Mouse (Mus musculus) megakaryocyte progenitor cell, adult 5-6 weeks (primary cell): ENCODE data around the gene Rnf43. TPM values are rescaled to one million over a fixed set of nuclear protein-coding genes. Genes with fewer than 3 reads are reported as not detected.
A peak's percentile ranks its signal among the peaks of the same experiment; 100 is the strongest.

ENCODE experiments used
- ATAC-seq: replicated peaks from 2 replicates; pipeline ENCODE4 v1.8.0; 2016; ENCODE audit warnings: mild to moderate bottlenecking, moderate TSS enrichment, inconsistent platforms; ENCODE audit not compliant: poor library complexity
- total RNA-seq, 2 experiments: library from RNA; stranded (forward) in 1 of 2; stranded (reverse) in 1 of 2; fragments of 157-497, 149-512 nt in 1 of 2; fragments of 200-1000 nt in 1 of 2; gene quantifications; 2 replicates each; pipeline versions ENCODE4 v1.2.3 to v1.2.4; 2015 to 2017

Gene Rnf43
- total RNA-seq, 2 experiments from 2014 or later = 3.0 to 5.1 TPM

- peak; percentile 5 for ATAC-seq
Observed at GRCm38 (mm10) chr11:87758161-87758911, 95.8 kb downstream of the Rnf43 start.

- peak; percentile 4 for ATAC-seq
Observed at GRCm38 (mm10) chr11:87758957-87759608, 96.6 kb downstream of the Rnf43 start.

GRCm38 (mm10) chr11:87759609-87760005 is 97.1 kb downstream of the Rnf43 start:
- peak; percentile 21 for ATAC-seq

DNA sequence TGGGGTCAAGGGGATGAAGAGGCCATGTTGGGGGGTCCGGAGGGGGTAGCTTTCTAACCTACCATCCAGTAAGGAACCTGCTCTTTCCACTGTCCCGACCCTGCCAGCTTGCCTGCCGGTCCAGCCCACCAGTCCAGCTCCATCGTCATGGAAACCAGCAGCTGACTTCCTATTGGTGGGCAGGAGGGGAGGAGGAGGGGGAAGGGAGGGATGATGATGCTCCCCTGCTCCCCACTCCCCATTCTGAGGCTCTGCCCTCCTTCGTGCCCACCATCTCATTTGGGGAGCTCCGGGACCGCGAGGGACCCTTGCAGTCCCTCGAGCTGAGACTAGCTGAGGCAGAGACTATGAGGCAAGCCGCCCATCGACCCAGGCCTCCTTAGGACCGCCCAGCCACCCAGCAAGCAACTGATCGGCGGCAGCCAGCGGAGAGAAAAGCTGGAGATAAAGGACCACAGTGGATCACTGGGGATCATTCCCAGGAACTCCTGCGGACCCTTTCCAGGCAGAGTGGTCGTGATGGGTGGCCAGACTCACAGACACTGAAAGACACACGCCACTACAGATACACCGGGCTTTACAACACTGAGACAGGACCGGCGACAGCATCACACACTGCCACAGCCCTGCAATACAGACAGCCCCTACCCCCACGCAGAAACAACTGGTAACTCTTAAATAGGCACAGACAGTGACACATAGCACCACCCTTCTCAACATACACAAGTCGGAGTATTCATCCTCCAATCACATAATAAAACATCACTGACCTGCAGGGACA is 98.0 kb downstream of the Rnf43 start, which contains the start of gene Tspoap1:
TSS of gene Tspoap1 (plus strand) at position 241 of the 781 bp plus-strand sequence.
- ATAC-seq = no peak

GRCm38 (mm10) chr11:87761181-87761721 is 98.7 kb downstream of the Rnf43 start:
- ATAC-seq = no peak

DNA sequence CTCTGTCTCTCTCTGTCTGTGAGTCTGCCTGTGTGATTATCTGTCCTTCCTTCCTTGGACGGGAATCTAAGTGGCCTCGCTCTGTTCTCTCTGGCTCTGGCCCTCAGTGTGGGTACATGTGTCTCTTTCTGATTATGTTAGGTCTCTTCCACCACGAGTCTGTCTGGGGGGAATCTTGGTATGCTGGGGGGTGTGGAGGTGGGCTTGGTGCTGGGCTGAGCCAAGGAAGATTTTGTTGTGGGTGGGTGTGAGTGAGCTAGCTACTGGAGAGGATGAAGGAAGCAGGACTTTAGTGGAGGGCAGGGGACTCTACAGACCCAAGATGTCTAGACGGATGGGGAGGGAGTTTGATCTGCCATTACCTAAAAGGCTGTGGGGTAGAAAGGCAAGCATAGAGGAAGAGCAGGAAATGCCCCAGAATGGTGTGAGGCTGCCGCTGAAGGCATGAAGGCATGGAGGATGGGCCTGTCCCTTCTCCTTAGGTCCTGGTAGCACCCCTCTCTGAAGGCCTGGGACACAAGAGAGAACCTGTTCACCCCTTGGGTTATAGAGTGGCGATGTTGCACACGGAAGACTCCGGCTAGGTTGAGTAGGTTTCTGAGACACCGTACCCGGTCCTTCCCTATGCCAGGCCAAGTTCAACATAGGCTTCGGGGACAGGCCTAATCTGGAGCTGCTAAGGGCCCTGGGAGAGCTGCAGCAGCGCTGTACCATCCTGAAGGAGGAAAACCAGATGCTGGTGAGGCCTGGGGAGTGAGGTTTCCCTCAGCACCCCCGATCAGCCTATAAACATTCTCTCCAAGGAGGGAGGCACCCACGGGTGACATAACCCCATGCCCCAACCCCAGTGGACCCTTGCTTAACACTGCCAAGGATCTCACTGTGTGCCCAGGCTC is 99.5 kb downstream of the Rnf43 start:
- no peak for ATAC-seq

DNA sequence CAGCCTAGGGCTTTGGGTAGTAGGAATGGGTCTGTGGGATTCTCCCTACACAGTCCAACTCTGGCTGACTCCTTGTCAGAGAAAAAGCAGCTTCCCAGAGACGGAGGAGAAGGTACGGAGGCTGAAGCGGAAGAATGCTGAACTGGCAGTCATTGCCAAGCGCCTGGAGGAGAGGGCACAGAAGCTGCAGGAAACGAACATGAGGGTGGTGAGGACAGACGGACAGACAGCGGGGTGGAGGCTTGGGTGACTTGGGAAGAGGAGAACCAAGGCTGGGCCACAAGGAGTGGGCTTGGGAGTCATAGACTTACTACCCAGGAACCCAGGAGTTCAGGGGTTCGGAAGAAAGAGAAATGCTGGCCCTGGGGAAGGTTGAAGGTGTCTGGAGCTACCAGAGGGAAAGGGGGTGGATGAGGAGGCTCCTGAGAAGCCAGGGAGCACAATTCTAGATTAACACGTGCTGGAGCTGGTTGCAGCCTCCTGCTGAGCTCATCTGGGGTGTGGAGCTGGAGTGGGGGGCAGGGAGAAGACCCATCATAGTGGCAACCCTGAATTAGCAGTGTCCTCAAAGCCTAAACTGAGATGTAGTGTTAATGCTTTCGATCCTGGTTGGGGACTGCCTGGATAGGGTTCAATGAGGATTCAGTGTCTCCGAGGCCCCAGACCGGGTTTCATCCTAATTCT is 100.3 kb downstream of the Rnf43 start:
- ATAC-seq = no peak

DNA sequence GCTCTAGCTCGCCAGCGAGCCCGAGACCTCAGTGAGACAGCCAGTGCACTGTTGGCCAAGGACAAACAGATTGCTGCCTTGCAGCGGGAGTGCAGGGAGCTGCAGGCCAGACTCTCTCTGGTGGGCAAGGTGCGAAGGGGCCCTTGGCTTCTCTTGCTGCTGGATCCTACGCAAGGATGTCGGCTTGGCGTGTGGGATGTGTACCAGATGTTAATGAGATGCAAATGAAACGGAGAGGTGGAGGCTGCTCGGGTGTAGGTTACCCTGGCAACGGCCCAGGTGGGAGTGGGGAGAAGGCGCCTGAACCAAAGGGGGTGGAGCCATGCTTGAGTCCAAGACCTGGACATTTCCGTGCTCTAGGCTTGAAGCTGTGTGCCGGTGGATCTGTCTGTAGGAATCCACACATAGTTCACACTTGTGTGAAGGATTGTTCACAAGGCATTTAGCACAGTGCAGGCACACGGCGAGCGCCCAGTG is 101.0 kb downstream of the Rnf43 start:
- ATAC-seq = no peak

DNA sequence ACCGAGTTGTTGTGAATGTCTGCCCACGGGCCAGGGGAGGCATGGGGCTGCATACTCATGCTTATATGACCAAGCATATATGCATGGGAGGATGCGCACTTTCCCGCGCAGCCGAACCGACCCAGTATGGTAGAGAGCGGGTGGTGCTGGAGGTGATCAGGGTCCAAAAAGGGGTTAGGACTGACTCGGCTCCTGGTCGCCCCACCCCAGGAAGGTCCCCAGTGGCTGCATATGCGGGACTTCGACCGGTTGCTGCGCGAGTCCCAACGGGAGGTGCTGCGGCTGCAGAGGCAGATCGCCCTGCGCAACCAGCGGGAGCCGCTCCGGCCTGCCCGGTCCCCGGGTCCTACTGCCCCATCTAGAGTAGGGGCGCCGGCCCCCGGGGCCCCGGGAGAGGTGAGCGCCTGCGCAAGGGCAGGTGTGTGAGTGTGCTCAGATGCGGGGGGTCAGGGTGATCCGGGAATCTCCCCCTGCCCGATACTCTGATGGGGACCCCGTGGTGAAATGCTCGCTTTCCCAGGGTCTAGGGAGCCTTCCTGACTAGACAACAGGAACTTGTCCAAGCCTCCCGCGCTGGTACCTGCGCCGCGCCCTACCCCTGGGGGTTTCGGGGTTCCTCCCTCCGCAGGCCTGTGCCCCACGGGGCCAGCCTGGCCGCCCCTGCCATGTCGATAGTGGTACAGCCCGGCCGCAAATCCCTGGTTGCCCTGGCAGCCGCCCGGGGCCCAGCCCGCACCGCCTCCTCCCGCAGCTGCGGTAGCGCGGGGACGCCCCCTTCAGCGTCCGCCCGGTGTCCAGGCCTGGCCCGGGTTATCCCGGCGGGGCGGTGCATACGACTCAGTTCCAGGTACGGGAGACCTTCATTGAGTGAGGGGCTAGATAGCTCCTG is 101.7 kb downstream of the Rnf43 start:
- no peak for ATAC-seq

GRCm38 (mm10) chr11:87768745-87769144 is 106.2 kb downstream of the Rnf43 start:
- ATAC-seq = no peak

DNA sequence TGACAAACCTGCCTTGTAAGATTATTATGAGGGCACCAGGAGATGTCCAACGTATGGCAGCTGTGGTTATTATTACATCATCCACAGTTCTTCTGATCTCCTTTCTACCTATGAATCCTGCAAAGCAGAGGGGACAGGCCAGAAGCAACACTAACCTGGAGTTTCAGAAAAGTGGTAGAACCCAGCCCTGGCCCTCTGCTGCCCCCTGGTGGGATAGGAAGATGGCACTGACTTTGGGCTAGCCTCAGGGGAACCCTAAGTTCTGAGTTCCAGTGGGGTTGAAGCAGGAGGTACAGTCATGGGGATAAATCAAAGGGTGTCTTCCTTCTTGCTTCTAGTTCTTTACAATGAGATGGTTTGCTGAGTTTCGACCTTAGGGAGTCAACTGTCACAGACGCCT is 108.5 kb downstream of the Rnf43 start:
- ATAC-seq = peak; percentile 91

GRCm38 (mm10) chr11:87772354-87772753 is 109.8 kb downstream of the Rnf43 start:
- no peak for ATAC-seq

DNA sequence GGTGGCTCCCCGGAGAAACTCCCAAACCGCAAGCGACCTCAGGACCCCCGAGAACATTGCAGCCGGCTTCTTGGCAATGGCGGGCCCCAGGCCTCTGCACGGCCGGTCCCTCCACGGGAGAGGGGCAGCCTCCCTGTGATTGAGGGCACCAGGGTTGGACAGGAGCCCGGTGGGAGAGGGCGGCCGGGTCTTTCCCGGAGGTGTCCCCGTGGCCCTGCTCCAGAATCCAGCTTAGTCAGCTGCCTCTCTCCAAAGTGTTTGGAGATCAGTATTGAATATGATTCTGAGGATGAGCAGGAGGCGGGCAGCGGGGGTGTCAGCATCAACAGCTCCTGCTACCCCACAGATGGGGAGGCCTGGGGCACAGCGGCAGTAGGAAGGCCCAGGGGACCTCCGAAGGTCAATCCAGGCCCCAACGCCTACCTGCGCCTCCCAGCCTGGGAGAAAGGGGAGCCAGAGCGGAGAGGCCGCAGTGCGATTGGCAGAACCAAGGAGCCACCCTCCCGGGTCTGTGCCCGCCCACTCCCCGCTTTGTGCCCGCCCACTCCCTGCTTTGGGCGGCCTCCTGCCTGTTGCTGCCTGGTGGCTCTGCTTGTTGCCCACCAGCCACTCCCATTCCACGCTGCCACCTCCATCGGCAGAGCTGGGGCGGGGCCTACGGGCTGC is 115.7 kb downstream of the Rnf43 start:
- ATAC-seq = peak; percentile 91

- ATAC-seq = no peak
Observed at GRCm38 (mm10) chr11:87778915-87779314, 116.4 kb downstream of the Rnf43 start.

GRCm38 (mm10) chr11:87779392-87779791 is 116.9 kb downstream of the Rnf43 start:
- peak; percentile 51 for ATAC-seq

GRCm38 (mm10) chr11:87780130-87780529 is 117.6 kb downstream of the Rnf43 start:
- ATAC-seq = no peak
